Mouse (Mus musculus) intestine, postnatal 0 days (tissue): ENCODE measurements at regions not wholly inside any gene's neighbourhood (a gene's known extent, or its start where the extent isn't known, plus 50 kb on each side); places are given as distances from the start of the nearest gene placed in this dataset.

Experiments used
- ATAC-seq: fragments of 200-750 bp; cut with Nextera tagmentation; 2 replicates; pipeline ENCODE4 v1.8.0; 2017; ENCODE audit warnings: mild to moderate bottlenecking, moderate TSS enrichment, moderate library complexity
- H3K27ac ChIP-seq: fragments of 300-500 bp; sonication (generic); 2 replicates; pipeline ENCODE4 v1.5.1; 2014; ENCODE audit warnings: mild to moderate bottlenecking, low read depth, low read length, moderate library complexity
- H3K27me3 ChIP-seq: fragments of 300-500 bp; sonication (generic); replicated peaks from 2 replicates; pipeline ENCODE4 v1.6.1; 2014; ENCODE audit warnings: low read length, mixed read lengths; ENCODE audit not compliant: control insufficient read depth, insufficient read depth
- H3K36me3 ChIP-seq: fragments of 300-500 bp; sonication (generic); 2 replicates; pipeline ENCODE4 v1.6.1; 2014; ENCODE audit warnings: mild to moderate bottlenecking, moderate library complexity; ENCODE audit not compliant: control insufficient read depth, insufficient read depth
- H3K4me1 ChIP-seq: fragments of 300-500 bp; sonication (generic); replicated peaks from 2 replicates; pipeline ENCODE4 v1.6.1; 2014; ENCODE audit warnings: antibody characterized with exemption, low read length, mixed read lengths; ENCODE audit not compliant: control insufficient read depth, insufficient read depth
- H3K4me2 ChIP-seq: fragments of 300-500 bp; sonication (generic); replicated peaks from 2 replicates; pipeline ENCODE4 v1.6.1; 2014; ENCODE audit warnings: low read depth, mild to moderate bottlenecking, moderate library complexity
- H3K4me3 ChIP-seq: fragments of 300-500 bp; sonication (generic); 2 replicates; pipeline ENCODE4 v1.5.1; 2014; ENCODE audit warnings: low read depth, low read length
- H3K9ac ChIP-seq: fragments of 300-500 bp; sonication (generic); 2 replicates; pipeline ENCODE4 v1.6.1; 2014; ENCODE audit warnings: mild to moderate bottlenecking, low read depth, low read length
- H3K9me3 ChIP-seq: fragments of 300-500 bp; sonication (generic); 2 replicates; pipeline ENCODE4 v1.6.1; 2016; ENCODE audit warnings: mixed run types; ENCODE audit not compliant: control insufficient read depth
- CTCF ChIP-seq: sonication (generic); IDR thresholded peaks from 2 replicates; pipeline ENCODE4 v1.5.1; 2016; ENCODE audit warnings: low read depth, mild to moderate bottlenecking, control low read depth, antibody characterized with exemption, moderate library complexity
- WGBS: fragments of 180-500 bp; shearing (Covaris S2); extraction: QIAGEN DNeasy Blood & Tissue Kit; methylation state at CpG from one replicate; pipeline ENCODE4 v1.1.7; 2014; 5-methylcytosine and 5-hydroxymethylcytosine counted together

DNA sequence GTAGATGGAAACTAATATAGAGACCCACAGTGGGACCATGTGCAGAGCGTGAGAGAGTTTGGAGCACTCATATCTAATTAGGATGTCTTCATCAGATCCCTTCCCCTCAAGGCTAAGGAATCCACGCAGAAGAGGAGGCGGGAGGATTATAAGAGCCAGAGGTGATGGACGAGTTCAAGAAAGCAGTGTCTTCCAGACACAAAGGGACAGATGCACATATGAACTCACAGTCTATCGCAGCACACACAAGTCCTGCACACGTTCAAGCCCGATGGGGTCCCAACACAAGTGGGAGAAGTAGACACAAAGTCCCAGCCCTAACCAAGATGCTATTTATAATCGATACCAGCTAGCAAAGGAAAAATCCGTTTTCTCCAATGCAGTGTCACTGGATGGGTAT lies 114.6 kb downstream of the Erv3 start:
- WGBS: 86% methylated on average over 9 of the region's 9 CpGs
- no peak for TF ChIP-seq CTCF
- no peak for ATAC-seq
- no peak overlapping the region for H3K4me2 ChIP-seq
- H3K27me3 ChIP-seq: no peaks in the 10 kb centered on the region
- H3K9me3 ChIP-seq: no peaks in the 10 kb centered on the region
- no peak overlapping the region for H3K4me3 ChIP-seq
- no peaks in the 10 kb centered on the region for H3K36me3 ChIP-seq
- no peaks in the 10 kb centered on the region for H3K4me1 ChIP-seq
- no peak overlapping the region for H3K27ac ChIP-seq
- no peak overlapping the region for H3K9ac ChIP-seq

DNA sequence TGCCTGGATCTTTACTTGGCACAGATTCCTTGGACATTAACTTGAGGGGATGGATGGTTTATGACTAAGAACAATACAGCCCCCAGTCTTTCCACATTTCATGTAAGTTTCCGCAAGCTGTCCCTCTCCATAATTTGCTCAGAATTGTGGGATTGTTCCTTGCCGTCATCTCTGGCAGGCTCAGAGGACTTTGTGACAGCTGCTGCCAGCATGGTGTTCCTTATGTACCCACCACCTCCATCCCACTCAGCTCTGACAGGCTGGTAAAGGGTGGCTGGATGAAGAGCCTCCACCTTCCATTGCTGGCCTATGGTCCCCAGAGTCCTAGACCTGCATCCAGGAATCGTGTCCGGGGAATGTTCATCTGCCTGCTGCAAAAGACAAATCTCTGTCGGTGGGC lies 119.1 kb downstream of the Erv3 start:
- no peak for TF ChIP-seq CTCF
- Histone ChIP-seq H3K36me3 (no peaks in the 10 kb centered on the region), H3K27ac (no peak overlapping the region), H3K9ac (no peak overlapping the region), H3K4me2 (no peak overlapping the region), H3K27me3 (no peaks in the 10 kb centered on the region), H3K9me3 (no peaks in the 10 kb centered on the region), H3K4me3 (no peak overlapping the region), H3K4me1 (no peaks in the 10 kb centered on the region)
- 86% methylated on average over 5 of the region's 5 CpGs for WGBS
- ATAC-seq: no peak

DNA sequence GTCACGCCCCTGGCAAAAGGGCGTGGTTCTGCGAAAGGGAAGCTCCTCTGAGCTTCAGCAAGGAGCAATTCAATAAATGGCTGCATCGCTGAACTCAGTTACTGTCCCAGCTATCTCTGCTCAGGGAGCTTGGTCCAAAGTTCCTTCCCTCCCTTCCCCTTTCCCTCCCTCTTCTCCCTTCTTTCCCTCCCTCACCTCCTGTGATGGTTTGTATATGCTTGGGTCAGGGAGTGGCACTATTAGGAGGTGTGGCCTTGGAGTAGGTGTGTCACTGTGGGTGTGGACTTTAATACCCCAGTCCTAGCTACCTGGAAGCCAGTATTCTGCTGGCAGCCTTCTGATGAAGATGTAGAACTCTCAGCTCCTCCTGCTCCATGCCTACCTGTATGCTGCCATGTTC lies 120.5 kb downstream of the Erv3 start:
- 41% methylated on average over 4 of the region's 4 CpGs for WGBS
- H3K36me3 ChIP-seq: no peaks in the 10 kb centered on the region
- H3K9ac ChIP-seq: no peak overlapping the region
- H3K27me3 ChIP-seq: no peaks in the 10 kb centered on the region
- no peaks in the 10 kb centered on the region for H3K4me1 ChIP-seq
- H3K27ac ChIP-seq: no peak overlapping the region
- H3K4me3 ChIP-seq: no peak overlapping the region
- no peaks in the 10 kb centered on the region for H3K9me3 ChIP-seq
- H3K4me2 ChIP-seq: no peak overlapping the region
- peak; percentile 94 for ATAC-seq
- no peak for TF ChIP-seq CTCF

DNA sequence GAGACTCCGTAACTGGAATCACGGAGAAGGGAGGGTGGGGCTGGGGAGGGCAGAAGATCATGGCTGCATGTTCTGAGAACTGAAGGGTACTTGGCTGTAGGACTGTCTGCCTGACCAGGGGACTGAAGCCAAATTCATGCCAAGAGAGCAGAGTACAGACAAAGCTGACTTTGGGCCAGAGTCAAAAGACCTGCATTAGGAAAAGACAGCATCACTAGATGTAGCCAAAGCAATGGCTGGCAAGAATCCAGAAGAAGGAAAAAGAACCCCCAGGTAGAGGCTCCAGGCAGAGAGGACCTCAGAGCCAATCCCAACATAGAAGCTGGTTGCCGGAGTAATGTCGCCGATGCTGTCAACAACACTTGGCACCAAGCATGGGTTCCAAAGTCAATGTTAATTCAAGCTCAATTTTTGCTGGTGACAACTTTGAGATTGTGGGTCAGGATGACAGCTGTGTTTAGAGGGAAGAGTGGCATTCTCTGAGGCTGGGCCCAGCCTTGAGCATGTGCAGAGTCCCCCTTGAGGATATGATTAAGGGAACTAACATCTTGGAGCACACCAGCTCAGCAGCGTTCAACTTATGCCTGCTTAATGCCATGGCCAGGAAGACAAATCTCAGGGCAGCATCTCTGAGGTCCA lies 124.7 kb downstream of the Erv3 start:
- H3K4me1 ChIP-seq: no peaks in the 10 kb centered on the region
- no peak for ATAC-seq
- H3K36me3 ChIP-seq: no peaks in the 10 kb centered on the region
- H3K4me3 ChIP-seq: no peak overlapping the region
- H3K27ac ChIP-seq: no peak overlapping the region
- H3K9me3 ChIP-seq: no peaks in the 10 kb centered on the region
- 79% methylated on average over 6 of the region's 6 CpGs for WGBS
- H3K27me3 ChIP-seq: no peaks in the 10 kb centered on the region
- no peak overlapping the region for H3K4me2 ChIP-seq
- TF ChIP-seq CTCF: no peak
- no peak overlapping the region for H3K9ac ChIP-seq

DNA sequence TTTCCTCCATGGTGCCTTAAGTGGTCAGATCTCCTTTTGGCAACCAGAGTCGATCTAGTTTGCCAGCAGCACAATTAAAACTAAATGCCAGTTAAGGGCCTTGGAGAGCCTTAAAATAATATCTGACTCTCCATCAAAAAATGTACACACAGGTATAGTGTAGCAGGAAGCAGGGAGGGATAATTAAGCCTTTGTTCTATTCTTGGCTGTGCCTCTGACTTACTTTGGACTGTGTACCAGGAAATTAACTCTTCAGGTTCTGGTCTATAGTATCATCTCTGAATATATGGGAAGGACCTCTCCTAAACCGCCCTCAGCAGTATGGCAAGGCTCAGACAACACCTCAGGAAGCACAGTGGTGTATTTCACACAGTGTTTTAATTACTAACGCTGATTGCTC lies 133.0 kb downstream of the Erv3 start:
- WGBS: 45% methylated on average over 3 of the region's 3 CpGs
- no peak overlapping the region for H3K27ac ChIP-seq
- H3K36me3 ChIP-seq: no peaks in the 10 kb centered on the region
- no peaks in the 10 kb centered on the region for H3K4me1 ChIP-seq
- peak; percentile 90 for ATAC-seq
- TF ChIP-seq CTCF: no peak
- H3K4me2 ChIP-seq: no peak overlapping the region
- no peak overlapping the region for H3K4me3 ChIP-seq
- H3K9ac ChIP-seq: no peak overlapping the region
- no peaks in the 10 kb centered on the region for H3K9me3 ChIP-seq
- no peaks in the 10 kb centered on the region for H3K27me3 ChIP-seq

DNA sequence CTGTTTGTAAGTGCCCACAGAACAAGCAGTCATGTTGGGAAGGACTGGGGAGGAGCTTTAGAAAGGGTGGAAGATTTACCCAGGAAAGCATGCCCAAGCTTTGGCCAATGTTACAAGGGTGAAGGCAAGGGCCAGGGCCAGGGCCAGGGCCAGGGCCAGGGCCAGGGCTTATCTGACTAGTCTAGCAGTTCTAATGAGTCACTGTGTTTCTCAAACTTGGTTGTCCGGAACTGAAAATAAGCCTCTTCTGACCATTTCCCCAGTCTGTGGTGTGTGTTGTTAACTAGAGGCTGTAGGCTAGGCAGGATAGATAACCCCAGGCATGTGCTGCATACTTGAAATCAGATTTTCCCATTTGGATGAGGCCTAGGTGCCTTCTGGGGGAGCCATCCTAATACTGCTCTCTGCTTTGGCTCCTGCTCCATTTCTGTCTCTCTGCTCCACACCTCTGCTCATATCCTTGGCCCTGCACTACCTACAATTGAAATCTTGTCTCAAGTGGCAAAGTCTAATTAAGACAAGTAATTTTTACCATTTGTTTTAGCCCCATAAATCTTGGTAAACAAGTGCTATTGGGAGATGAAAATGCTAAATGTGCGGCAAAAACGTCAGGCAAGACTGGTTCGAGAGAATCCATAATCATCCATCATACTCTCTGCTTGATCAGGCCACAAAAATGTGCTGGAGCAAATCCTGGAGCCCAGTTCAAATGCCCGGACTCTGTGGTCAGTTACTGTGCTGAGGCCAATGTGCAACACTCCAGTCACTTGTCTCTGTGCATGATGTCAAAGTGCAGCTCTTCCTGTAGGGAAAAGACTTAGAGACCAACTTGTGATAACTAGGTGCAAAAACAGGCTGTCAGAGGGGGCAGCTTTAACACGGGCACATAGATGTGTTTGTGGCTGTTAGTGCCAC lies 137.7 kb downstream of the Erv3 start:
- Histone ChIP-seq H3K4me2 (no peak overlapping the region), H3K4me1 (no peaks in the 10 kb centered on the region), H3K27ac (no peak overlapping the region), H3K9ac (no peak overlapping the region), H3K4me3 (no peak overlapping the region), H3K36me3 (no peaks in the 10 kb centered on the region), H3K27me3 (no peaks in the 10 kb centered on the region), H3K9me3 (no peaks in the 10 kb centered on the region)
- ATAC-seq: no peak
- 84% methylated on average over 6 of the region's 6 CpGs for WGBS
- no peak for TF ChIP-seq CTCF
